Mouse (Mus musculus) hindbrain, embryonic 14.5 days (tissue): ENCODE data around the gene Scd2. TPM values are rescaled to one million over a fixed set of nuclear protein-coding genes. Genes with fewer than 3 reads are reported as not detected.
"Not testable (repeated sequence)": the region's sequence is repeated elsewhere in the genome, so short reads cannot be mapped to it uniquely, and the experiment has no call there.

Source experiments
- ATAC-seq: fragments of 200-750 bp; cut with Nextera tagmentation; 2 replicates; pipeline ENCODE4 v1.8.0; 2017; ENCODE audit warnings: moderate number of reproducible peaks, mild to moderate bottlenecking, moderate TSS enrichment, moderate library complexity; ENCODE audit not compliant: low FRiP score
- DNase-seq: peaks from one replicate; pipeline ENCODE4 v3.0.0-alpha.2; 2015; ENCODE audit warnings: low spot score
- H3K27ac ChIP-seq: fragments of 300-500 bp; sonication (generic); 2 replicates; pipeline ENCODE4 v1.5.1; 2014; ENCODE audit warnings: mild to moderate bottlenecking, moderate library complexity
- H3K27me3 ChIP-seq: fragments of 300-500 bp; sonication (generic); 2 replicates; pipeline ENCODE4 v1.6.1; 2014; ENCODE audit warnings: mild to moderate bottlenecking, low read length, mixed read lengths; ENCODE audit not compliant: control insufficient read depth, insufficient read depth
- H3K36me3 ChIP-seq: fragments of 300-500 bp; sonication (generic); replicated peaks from 2 replicates; pipeline ENCODE4 v1.6.1; 2014; ENCODE audit not compliant: control insufficient read depth, insufficient read depth
- H3K4me1 ChIP-seq: fragments of 300-500 bp; sonication (generic); replicated peaks from 2 replicates; pipeline ENCODE4 v1.6.1; 2014; ENCODE audit warnings: antibody characterized with exemption, low read length, mixed read lengths; ENCODE audit not compliant: control insufficient read depth, insufficient read depth
- H3K4me2 ChIP-seq: fragments of 300-500 bp; sonication (generic); replicated peaks from 2 replicates; pipeline ENCODE4 v1.6.1; 2014; ENCODE audit warnings: mild to moderate bottlenecking, moderate library complexity
- H3K4me3 ChIP-seq: fragments of 300-500 bp; sonication (generic); replicated peaks from 2 replicates; pipeline ENCODE4 v1.5.1; 2014; ENCODE audit warnings: mild to moderate bottlenecking, low read length
- H3K9ac ChIP-seq: fragments of 300-500 bp; sonication (generic); 2 replicates; pipeline ENCODE4 v1.6.1; 2014
- H3K9me3 ChIP-seq: fragments of 300-500 bp; sonication (generic); 2 replicates; pipeline ENCODE4 v1.6.1; 2016; ENCODE audit warnings: low read length; ENCODE audit not compliant: control insufficient read depth
- WGBS: fragments of 180-500 bp; shearing (Covaris S2); extraction: QIAGEN DNeasy Blood & Tissue Kit; methylation state at CpG from one replicate; pipeline ENCODE4 v1.1.7; 2014; 5-methylcytosine and 5-hydroxymethylcytosine counted together
- polyA plus RNA-seq: library from polyadenylated mRNA; unstranded; fragments of >200 nt; fragmentation: Nextera tagmentation; extraction: Ambion mirVana; gene quantifications from 2 replicates; pipeline ENCODE4 v1.2.1, GENCODE M21; 2014

Scd2 gene
- polyA plus RNA-seq, 1 experiment from 2014 or later = 323 TPM

DNA sequence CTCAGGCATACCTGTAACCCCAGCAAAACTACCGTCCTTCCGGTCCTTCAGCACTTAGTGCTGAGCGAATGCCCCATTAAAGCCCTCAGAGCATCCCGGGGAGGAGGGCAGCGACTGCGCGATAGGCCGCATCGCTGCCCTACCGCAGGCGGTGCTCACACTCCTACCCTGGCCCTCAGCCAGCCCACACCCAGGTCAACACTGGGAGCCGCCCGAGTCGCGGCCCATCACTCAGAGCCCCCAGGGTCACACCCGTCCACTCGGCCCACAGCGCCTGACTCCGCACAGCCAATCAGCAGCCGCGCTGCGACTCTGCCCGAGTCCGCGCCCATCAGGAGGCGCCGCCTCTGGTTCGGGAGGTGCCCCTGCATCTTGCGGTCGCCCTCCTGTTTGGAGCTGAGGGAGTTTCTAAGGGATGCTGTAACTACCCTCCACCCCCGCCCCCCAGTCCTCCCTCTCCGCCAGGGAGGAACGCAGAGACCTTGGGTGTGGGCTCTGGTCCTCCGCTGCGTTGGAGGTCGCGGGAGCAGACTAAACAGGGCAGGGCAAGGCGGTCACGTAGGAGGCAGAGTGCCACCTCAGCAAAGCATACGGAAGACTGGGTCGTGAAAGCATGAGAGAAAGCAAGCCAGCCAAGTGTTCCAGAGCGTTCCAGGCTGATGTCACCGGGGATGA lies 26.5 kb upstream of the Scd2 start:
- Histone ChIP-seq H3K27ac (peak overlapping the region; percentile 93), H3K4me3 (peak overlapping the region; percentile 49), H3K36me3 (no peaks in the 10 kb centered on the region), H3K4me1 (peaks cover 6% of the 10 kb centered on the region; the same call in 1 of the 2 replicates), H3K27me3 (no peaks in the 10 kb centered on the region), H3K4me2 (peak overlapping the region; percentile 70), H3K9me3 (no peaks in the 10 kb centered on the region), H3K9ac (peak overlapping the region; percentile 71)
- WGBS = under 1% methylated on average over 43 of the region's 43 CpGs
- ATAC-seq (peak; percentile 96), DNase-seq (peak; percentile 78)

DNA sequence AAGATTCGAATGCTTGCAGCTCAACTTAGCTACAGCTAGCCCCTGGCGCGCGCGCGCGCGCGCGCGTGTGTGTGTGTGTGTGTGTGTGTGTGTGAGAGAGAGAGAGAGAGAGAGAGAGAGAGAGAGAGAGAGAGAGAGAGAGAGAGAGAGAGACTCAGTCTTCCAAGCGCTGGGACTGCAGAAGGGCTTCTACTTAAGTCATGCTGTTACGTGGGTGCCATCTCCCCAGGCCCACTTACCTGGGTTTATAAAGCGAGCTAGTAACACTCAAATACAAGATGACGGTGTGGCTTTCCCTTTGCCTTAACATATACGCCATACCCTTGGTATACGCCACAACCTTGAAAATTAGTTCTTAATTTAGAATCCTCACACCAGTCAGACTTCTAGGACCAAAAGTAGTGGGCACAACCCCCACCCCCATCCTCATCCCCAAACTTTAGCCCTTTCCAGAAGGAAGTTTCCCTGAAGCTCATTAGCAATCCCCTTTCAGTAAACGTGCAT lies 25.9 kb upstream of the Scd2 start:
- 11% methylated on average over 18 of the region's 18 CpGs for WGBS

GRCm38 (mm10) chr19:44273711-44274110 lies 19.8 kb upstream of the Scd2 start:
- 73% methylated on average over 4 of the region's 4 CpGs for WGBS
- no peak overlapping the region for H3K4me3 ChIP-seq
- no peak overlapping the region for H3K9ac ChIP-seq
- H3K27me3 ChIP-seq = no peaks in the 10 kb centered on the region
- H3K36me3 ChIP-seq = no peaks in the 10 kb centered on the region
- ATAC-seq (no peak), DNase-seq (no peak)
- H3K4me1 ChIP-seq = no peaks in the 10 kb centered on the region
- no peaks in the 10 kb centered on the region for H3K9me3 ChIP-seq
- no peak overlapping the region for H3K27ac ChIP-seq
- H3K4me2 ChIP-seq = no peak overlapping the region

More for the DNA sequence above, 25.9 kb upstream of the Scd2 start:
- Histone ChIP-seq H3K4me1 (peaks cover 6% of the 10 kb centered on the region; the same call in 1 of the 2 replicates), H3K9ac (peak overlapping the region; percentile 71), H3K4me2 (peak overlapping the region; percentile 70), H3K27me3 (no peaks in the 10 kb centered on the region), H3K4me3 (peak overlapping the region; percentile 49), H3K27ac (peak overlapping the region; percentile 93), H3K36me3 (no peaks in the 10 kb centered on the region), H3K9me3 (no peaks in the 10 kb centered on the region)
- DNase-seq (no peak), ATAC-seq (no peak; the same call in 1 of the 2 replicates)

- Histone ChIP-seq H3K27me3 (no peaks in the 10 kb centered on the region), H3K27ac (no peak overlapping the region), H3K9ac (no peak overlapping the region), H3K36me3 (no peaks in the 10 kb centered on the region), H3K4me1 (no peaks in the 10 kb centered on the region), H3K9me3 (no peaks in the 10 kb centered on the region), H3K4me2 (no peak overlapping the region), H3K4me3 (no peak overlapping the region)
- 93% methylated on average over 4 of the region's 4 CpGs for WGBS
- DNase-seq (no peak), ATAC-seq (no peak)
Observed at GRCm38 (mm10) chr19:44274452-44274851, 19.0 kb upstream of the Scd2 start.

DNA sequence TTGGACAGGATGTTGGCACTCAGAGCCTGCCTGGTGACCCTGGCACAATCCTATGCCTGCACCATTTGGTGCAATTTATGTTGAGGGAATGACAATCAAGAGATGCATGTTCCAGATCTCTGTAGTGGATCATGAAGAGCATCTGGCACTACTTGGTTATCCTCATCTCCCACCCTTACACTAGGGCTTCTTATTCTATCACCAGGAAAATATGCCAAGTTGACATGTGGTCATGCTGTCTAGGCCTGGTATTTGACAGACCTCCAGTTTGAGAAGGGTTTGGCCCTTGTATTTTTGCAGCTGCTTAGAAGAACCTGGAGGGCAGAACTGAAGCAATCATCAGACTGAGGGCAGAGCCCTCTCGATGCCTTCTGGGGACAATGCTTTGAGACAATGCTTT lies 18.1 kb upstream of the Scd2 start:
- no peak overlapping the region for H3K9ac ChIP-seq
- ATAC-seq (no peak), DNase-seq (no peak)
- H3K4me2 ChIP-seq = no peak overlapping the region
- H3K9me3 ChIP-seq = no peaks in the 10 kb centered on the region
- no peaks in the 10 kb centered on the region for H3K4me1 ChIP-seq
- no peaks in the 10 kb centered on the region for H3K27me3 ChIP-seq
- 89% methylated on average over 1 of the region's 1 CpGs for WGBS
- H3K36me3 ChIP-seq = no peaks in the 10 kb centered on the region
- H3K4me3 ChIP-seq = no peak overlapping the region
- no peak overlapping the region for H3K27ac ChIP-seq

- WGBS = 88% methylated on average over 5 of the region's 5 CpGs
- H3K9ac ChIP-seq = no peak overlapping the region
- no peak for ATAC-seq
Observed at GRCm38 (mm10) chr19:44276861-44277260, 16.6 kb upstream of the Scd2 start.

GRCm38 (mm10) chr19:44277931-44278330 lies 15.5 kb upstream of the Scd2 start:
- H3K9me3 ChIP-seq = no peaks in the 10 kb centered on the region
- ATAC-seq = no peak

More at GRCm38 (mm10) chr19:44276861-44277260, 16.6 kb upstream of the Scd2 start:
- Histone ChIP-seq H3K4me3 (no peak overlapping the region), H3K27me3 (no peaks in the 10 kb centered on the region), H3K36me3 (no peaks in the 10 kb centered on the region), H3K9me3 (no peaks in the 10 kb centered on the region), H3K27ac (no peak overlapping the region), H3K4me1 (0 out of 2 replicates have a peak, but pooled peaks cover 6% of the 10 kb centered on the region), H3K4me2 (no peak overlapping the region)
- no peak for DNase-seq

GRCm38 (mm10) chr19:44280755-44281154 lies 12.7 kb upstream of the Scd2 start:
- Histone ChIP-seq H3K4me3 (no peak overlapping the region), H3K27me3 (no peaks in the 10 kb centered on the region), H3K4me1 (peaks cover 30% of the 10 kb centered on the region), H3K27ac (peak overlapping the region; percentile 22; the same call in 1 of the 2 replicates), H3K9ac (no peak overlapping the region), H3K36me3 (no peaks in the 10 kb centered on the region), H3K4me2 (no peak overlapping the region), H3K9me3 (no peaks in the 10 kb centered on the region)
- no peak for DNase-seq
- 6% methylated on average over 6 of the region's 6 CpGs for WGBS
- ATAC-seq = no peak

More at GRCm38 (mm10) chr19:44277931-44278330, 15.5 kb upstream of the Scd2 start:
- no peak overlapping the region for H3K4me3 ChIP-seq
- DNase-seq = no peak
- H3K36me3 ChIP-seq = no peaks in the 10 kb centered on the region
- H3K4me1 ChIP-seq = peaks cover 14% of the 10 kb centered on the region
- H3K27me3 ChIP-seq = no peaks in the 10 kb centered on the region
- no peak overlapping the region for H3K4me2 ChIP-seq
- no peak overlapping the region for H3K27ac ChIP-seq
- 89% methylated on average over 8 of the region's 8 CpGs for WGBS
- no peak overlapping the region for H3K9ac ChIP-seq

DNA sequence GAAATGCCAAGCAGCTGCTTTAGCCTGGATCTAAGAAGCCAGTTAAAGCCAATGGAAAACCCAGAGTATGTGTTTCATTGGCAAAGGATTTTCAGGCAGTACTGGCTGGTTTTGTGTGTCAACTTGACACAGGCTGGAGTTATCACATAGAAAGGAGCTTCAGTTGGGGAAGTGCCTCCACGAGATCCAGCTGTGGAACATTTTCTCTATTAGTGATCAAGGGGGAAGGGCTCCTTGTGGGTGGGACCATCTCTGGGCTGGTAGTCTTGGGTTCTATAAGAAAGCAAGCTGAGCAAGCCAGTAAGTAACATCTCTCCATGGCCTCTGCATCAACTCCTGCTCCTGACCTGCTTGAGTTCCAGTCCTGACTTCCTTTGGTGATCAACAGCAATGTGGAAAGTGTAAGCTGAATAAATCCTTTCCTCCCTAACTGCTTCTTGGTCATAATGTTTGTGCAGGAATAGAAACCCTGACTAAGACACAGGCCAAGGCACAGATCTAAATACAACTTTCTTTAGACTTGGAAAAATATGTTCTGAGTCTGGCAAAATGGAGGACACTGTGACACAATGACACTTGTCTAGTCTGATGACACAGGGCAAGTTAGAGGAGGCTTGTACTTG lies 11.5 kb upstream of the Scd2 start:
- H3K4me2 ChIP-seq, H3K9me3 ChIP-seq, H3K4me3 ChIP-seq, H3K36me3 ChIP-seq, H3K9ac ChIP-seq, H3K27me3 ChIP-seq, ATAC-seq, DNase-seq: not testable (repeated sequence)
- peaks cover 30% of the 10 kb centered on the region for H3K4me1 ChIP-seq
- 69% methylated on average over 1 of the region's 1 CpGs for WGBS
- H3K27ac ChIP-seq = peak overlapping the region; percentile 71
